Mouse (Mus musculus) CD4-positive, CD25-positive, alpha-beta regulatory T cell, adult 4 months (primary cell): ENCODE data around the gene Gramd2. TPM values are rescaled to one million over a fixed set of nuclear protein-coding genes. Genes with fewer than 3 reads are reported as not detected.

ENCODE experiments used
- polyA plus RNA-seq, 2 experiments: library from polyadenylated mRNA; unstranded; fragments of 100-300 nt; shearing (Covaris generic); gene quantifications; one replicate each; pipeline ENCODE4 v1.2.1; 2017

The Gramd2 gene
- polyA plus RNA-seq, 2 experiments from 2014 or later: not detected

Other genes with a start within 250 kb of the Gramd2 start
- gene Arih1, start 193.5 kb upstream of the Gramd2 start, polyA plus RNA-seq: 10 to 100 TPM; 29.6 to 30.0 TPM
- gene Hexa, start 140.6 kb upstream of the Gramd2 start, polyA plus RNA-seq: 10 to 100 TPM; 37.1 to 56.0 TPM
- 1 to 10 TPM in 1 of 2 experiments, under 1 TPM in 1; 0.89 to 1.4 TPM for gene Tmem202, start 140.3 kb upstream of the Gramd2 start, polyA plus RNA-seq
- gene Celf6, start 102.2 kb upstream of the Gramd2 start, polyA plus RNA-seq: not detected
- gene Parp6, start 62.9 kb upstream of the Gramd2 start, polyA plus RNA-seq: 10 to 100 TPM; 35.0 to 53.6 TPM
- gene Pkm, start 23.8 kb upstream of the Gramd2 start, polyA plus RNA-seq: 1,000 to 10,000 TPM in 1 of 2 experiments, 100 to 1,000 TPM in 1; 810 to 1,266 TPM
- 1 to 10 TPM; 6.4 to 7.2 TPM for gene Senp8, start 70.6 kb downstream of the Gramd2 start, polyA plus RNA-seq
- gene Myo9a, start 70.8 kb downstream of the Gramd2 start, polyA plus RNA-seq: 10 to 100 TPM; 42.0 to 61.6 TPM